Mouse (Mus musculus) hindbrain, embryonic 11.5 days (tissue): ENCODE results near the gene Noa1. TPM values are rescaled to one million over a fixed set of nuclear protein-coding genes. Genes with fewer than 3 reads are reported as not detected.

Source experiments
- ATAC-seq: fragments of 200-750 bp; cut with Nextera tagmentation; 2 replicates; pipeline ENCODE4 v1.8.0; 2017; ENCODE audit warnings: mild to moderate bottlenecking, moderate TSS enrichment, moderate library complexity; ENCODE audit not compliant: low FRiP score
- DNase-seq: peaks from one replicate; pipeline ENCODE4 v3.0.0-alpha.2; 2015; ENCODE audit warnings: low spot score
- H3K27ac ChIP-seq: fragments of 300-500 bp; sonication (generic); 2 replicates; pipeline ENCODE4 v1.5.1; 2014; ENCODE audit warnings: mild to moderate bottlenecking, low read depth, low read length
- H3K27me3 ChIP-seq: fragments of 300-500 bp; sonication (generic); 2 replicates; pipeline ENCODE4 v1.6.1; 2014; ENCODE audit warnings: mild to moderate bottlenecking, low read length, moderate library complexity, mixed read lengths; ENCODE audit not compliant: control insufficient read depth, insufficient read depth
- H3K36me3 ChIP-seq: fragments of 300-500 bp; sonication (generic); 2 replicates; pipeline ENCODE4 v1.6.1; 2014; ENCODE audit warnings: mild to moderate bottlenecking, low read length, moderate library complexity, mixed read lengths; ENCODE audit not compliant: control insufficient read depth, insufficient read depth
- H3K4me1 ChIP-seq: fragments of 300-500 bp; sonication (generic); replicated peaks from 2 replicates; pipeline ENCODE4 v1.6.1; 2014; ENCODE audit warnings: low read length, mixed read lengths; ENCODE audit not compliant: control insufficient read depth, insufficient read depth
- H3K4me2 ChIP-seq: fragments of 300-500 bp; sonication (generic); replicated peaks from 2 replicates; pipeline ENCODE4 v1.6.1; 2014; ENCODE audit warnings: mild to moderate bottlenecking, low read depth, low read length
- H3K4me3 ChIP-seq: fragments of 300-500 bp; sonication (generic); 2 replicates; pipeline ENCODE4 v1.5.1; 2014; ENCODE audit warnings: low read depth, low read length
- H3K9ac ChIP-seq: fragments of 300-500 bp; sonication (generic); 2 replicates; pipeline ENCODE4 v1.6.1; 2014; ENCODE audit warnings: low read depth, low read length
- H3K9me3 ChIP-seq: fragments of 300-500 bp; sonication (generic); 2 replicates; pipeline ENCODE4 v1.6.1; 2016; ENCODE audit warnings: low read length; ENCODE audit not compliant: control insufficient read depth
- WGBS: fragments of 180-500 bp; shearing (Covaris S2); extraction: QIAGEN DNeasy Blood & Tissue Kit; methylation state at CpG from one replicate; pipeline ENCODE4 v1.1.7; 2014; 5-methylcytosine and 5-hydroxymethylcytosine counted together
- polyA plus RNA-seq: library from polyadenylated mRNA; unstranded; fragments of >200 nt; fragmentation: Nextera tagmentation; extraction: Ambion mirVana; gene quantifications from 2 replicates; pipeline ENCODE4 v1.2.1, GENCODE M21; 2014

Noa1 gene
- polyA plus RNA-seq, 1 experiment from 2014 or later = 32.5 TPM

DNA sequence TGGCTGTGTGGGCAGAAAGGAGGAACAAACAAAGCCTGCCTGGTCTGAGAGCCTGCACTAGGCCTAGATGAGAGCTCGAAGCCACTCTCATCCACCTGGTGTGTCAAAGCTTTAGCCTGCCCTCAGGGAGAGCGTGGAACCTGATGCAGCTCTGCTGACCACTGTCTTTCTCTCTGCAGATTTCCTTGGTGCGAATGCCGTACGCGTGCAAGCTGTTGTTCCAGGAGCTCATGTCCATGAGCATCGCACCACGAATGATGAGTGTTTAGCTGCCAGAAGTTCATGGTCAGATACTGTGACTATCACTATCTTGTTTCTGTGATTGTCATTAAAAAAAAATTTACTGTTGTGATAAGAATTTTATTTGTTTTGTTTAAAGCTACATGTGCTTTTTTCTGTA lies 39.0 kb upstream of the Noa1 start:
- no peaks in the 10 kb centered on the region for H3K27me3 ChIP-seq
- ATAC-seq (no peak), DNase-seq (no peak)
- no peak overlapping the region for H3K9ac ChIP-seq
- WGBS = 97% methylated on average over 8 of the region's 8 CpGs
- H3K27ac ChIP-seq = no peak overlapping the region
- H3K36me3 ChIP-seq = peaks cover 12% of the 10 kb centered on the region
- no peak overlapping the region for H3K4me3 ChIP-seq
- no peaks in the 10 kb centered on the region for H3K4me1 ChIP-seq
- H3K4me2 ChIP-seq = no peak overlapping the region
- no peaks in the 10 kb centered on the region for H3K9me3 ChIP-seq

DNA sequence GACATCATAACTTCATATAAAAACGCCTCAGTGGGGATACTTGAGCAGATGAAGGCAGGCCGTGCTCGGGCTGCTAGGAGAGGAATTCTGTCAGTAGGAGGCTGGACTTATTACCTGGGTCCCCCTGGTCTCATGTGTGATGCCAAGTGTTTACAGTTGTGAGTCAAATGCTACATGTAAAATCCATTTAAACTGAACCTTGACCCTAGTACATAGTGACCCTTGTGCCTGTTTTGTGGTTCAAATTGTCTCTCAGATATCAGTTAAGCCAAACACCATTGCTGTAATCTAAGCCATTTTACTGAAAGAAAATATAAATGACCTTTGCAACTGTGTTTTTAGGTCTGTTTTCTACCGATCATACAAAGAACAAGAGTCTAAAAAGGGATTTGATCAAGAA lies 30.1 kb upstream of the Noa1 start:
- H3K9ac ChIP-seq = no peak overlapping the region
- DNase-seq (no peak), ATAC-seq (no peak)
- H3K4me2 ChIP-seq = no peak overlapping the region
- WGBS = 91% methylated on average over 4 of the region's 4 CpGs
- H3K9me3 ChIP-seq = no peaks in the 10 kb centered on the region
- H3K27me3 ChIP-seq = no peaks in the 10 kb centered on the region
- no peak overlapping the region for H3K27ac ChIP-seq
- H3K4me1 ChIP-seq = no peaks in the 10 kb centered on the region
- H3K4me3 ChIP-seq = no peak overlapping the region
- H3K36me3 ChIP-seq = peaks cover 10% of the 10 kb centered on the region

DNA sequence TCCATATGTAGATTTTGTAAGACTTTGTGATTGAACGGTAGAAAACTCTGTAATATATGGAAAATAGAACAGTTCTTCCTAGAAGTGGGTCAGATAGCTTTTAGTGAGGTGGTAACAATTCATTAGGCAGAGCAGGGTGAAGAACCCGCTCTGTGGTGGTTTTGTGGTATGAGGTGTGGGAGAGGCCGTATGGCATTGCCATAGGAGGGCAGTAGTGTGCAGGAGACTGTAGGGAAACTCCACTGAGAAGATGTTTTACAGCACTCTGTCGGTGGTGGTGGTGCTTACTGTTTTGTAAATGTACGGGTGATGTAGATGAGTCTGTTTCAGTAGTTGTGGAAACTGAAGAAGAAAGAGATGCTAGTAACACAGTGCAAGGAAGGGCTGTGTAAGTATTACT lies 20.3 kb upstream of the Noa1 start:
- ATAC-seq = no peak
- H3K4me2 ChIP-seq = no peak overlapping the region
- H3K4me3 ChIP-seq = no peak overlapping the region
- no peak for DNase-seq
- WGBS = 89% methylated on average over 5 of the region's 5 CpGs
- no peaks in the 10 kb centered on the region for H3K9me3 ChIP-seq
- no peak overlapping the region for H3K9ac ChIP-seq
- no peaks in the 10 kb centered on the region for H3K4me1 ChIP-seq
- no peaks in the 10 kb centered on the region for H3K27me3 ChIP-seq
- no peak overlapping the region for H3K27ac ChIP-seq
- H3K36me3 ChIP-seq = peaks cover 17% of the 10 kb centered on the region

DNA sequence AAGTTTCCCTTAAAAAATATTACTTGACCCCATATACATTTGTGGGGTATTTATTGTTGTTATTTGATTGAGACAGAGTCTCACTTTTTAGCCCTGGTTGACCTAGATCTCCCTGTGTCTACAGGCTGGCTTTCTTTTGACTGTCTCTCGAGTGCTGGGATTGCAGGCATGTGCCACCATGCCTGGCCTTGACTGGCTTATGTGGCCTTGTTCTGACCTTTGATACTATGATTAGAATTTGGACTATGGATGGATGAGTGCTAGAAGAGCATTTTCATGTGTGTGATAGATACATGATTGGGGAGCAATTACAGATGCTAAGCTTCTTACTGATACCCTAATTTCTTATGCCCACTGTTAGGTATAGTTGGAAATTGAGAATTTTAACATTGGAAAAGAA lies 15.1 kb upstream of the Noa1 start:
- H3K27ac ChIP-seq = no peak overlapping the region
- DNase-seq (no peak), ATAC-seq (no peak)
- H3K9ac ChIP-seq = no peak overlapping the region
- WGBS = 93% methylated on average over 1 of the region's 1 CpGs
- H3K27me3 ChIP-seq = no peaks in the 10 kb centered on the region
- peaks cover 17% of the 10 kb centered on the region for H3K36me3 ChIP-seq
- H3K9me3 ChIP-seq = no peaks in the 10 kb centered on the region
- no peak overlapping the region for H3K4me3 ChIP-seq
- H3K4me2 ChIP-seq = no peak overlapping the region
- H3K4me1 ChIP-seq = no peaks in the 10 kb centered on the region

DNA sequence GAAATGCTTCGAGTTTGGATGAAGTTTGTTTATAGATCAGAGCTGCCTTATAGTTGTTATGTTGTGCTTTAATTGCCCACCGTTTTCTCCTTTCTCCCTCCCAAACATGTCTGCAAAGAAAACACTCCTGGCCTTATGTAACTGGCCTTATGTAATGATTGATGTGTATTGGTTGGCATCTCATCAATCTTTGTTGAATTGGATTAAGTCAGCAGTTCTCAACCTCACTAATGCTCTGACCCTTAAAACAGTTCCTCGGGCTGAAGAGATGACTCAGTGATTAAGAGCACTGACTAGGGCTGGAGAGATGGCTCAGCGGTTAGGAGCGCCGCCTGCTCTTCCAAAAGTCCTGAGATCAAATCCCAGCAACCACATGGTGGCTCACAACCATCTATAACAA lies 5.1 kb upstream of the Noa1 start:
- 92% methylated on average over 6 of the region's 6 CpGs for WGBS
- DNase-seq = no peak
- Histone ChIP-seq H3K36me3 (0 out of 2 replicates have a peak, but pooled peaks cover 2% of the 10 kb centered on the region), H3K27me3 (no peaks in the 10 kb centered on the region), H3K9ac (no peak overlapping the region), H3K4me1 (no peaks in the 10 kb centered on the region), H3K4me2 (no peak overlapping the region), H3K4me3 (no peak overlapping the region), H3K9me3 (no peaks in the 10 kb centered on the region), H3K27ac (no peak overlapping the region)
- no peak for ATAC-seq

DNA sequence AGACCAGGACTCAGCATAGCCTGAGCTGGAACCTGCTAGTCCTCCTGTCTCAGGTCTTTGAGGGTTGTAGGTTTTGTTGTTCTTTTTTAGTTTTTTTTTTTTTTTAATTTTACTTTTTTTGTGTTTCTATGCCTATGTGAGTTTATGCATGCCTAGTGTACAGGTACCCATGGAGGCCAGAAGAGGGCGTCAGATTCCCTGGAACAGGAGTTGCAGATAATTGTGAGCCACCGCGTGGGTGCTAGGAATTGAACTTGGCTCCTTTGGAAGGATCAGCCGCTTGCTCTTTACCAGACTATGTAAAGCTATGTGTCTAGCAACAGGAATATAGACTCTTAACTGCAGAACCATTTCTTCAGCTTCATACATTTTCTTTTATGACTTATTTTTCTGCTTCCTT lies 4.3 kb upstream of the Noa1 start:
- 94% methylated on average over 4 of the region's 4 CpGs for WGBS

DNA sequence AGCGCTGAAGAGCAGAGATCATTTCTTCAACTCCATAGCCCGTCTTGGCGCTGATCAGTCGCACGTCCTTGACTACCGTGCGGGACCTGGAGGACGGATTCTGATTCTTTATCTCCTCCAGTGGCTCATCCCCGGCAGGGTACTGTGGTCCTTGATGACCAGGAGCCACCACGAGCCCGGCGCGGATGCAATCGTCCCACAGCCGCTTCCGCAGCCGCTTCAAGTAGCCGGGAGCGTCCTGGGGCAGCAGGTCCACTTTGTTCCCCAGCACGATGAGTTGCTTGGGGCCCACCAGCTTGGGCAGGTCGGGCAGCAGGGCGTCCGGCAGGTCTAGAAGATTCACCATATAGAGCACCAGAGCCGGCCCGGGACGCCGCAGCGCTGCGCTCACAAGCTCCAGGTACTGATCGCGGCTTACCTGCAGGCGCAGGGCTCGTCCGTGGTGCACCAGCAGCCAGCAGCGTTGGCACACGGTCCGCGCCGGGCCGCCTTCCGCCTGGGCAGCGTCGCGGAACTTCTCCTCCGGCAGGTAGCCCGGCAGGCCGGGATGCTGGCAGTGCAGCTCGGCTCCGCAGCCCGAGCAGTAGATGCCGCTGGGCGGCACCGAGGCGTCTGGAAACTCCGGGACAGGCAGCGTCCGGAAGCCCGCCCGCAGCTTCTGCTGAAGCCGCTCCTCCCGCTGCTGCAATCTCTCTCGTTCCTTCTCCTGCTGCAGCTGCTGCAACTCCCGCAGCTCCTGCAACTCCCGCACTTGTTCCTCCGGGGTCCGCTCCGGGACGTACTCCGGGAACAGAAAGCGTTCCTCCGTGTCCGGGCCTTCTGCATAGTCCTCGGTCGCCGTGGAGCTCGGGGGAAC lies 605 bp downstream of the Noa1 start:
- peak overlapping the region; percentile 96 for H3K4me3 ChIP-seq
- peaks cover 5% of the 10 kb centered on the region; the same call in 1 of the 2 replicates for H3K36me3 ChIP-seq
- under 1% methylated on average over 76 of the region's 76 CpGs for WGBS
- H3K27me3 ChIP-seq = no peaks in the 10 kb centered on the region
- ATAC-seq (peak; percentile 48), DNase-seq (peak; percentile 65)
- no peaks in the 10 kb centered on the region for H3K9me3 ChIP-seq
- peaks cover 7% of the 10 kb centered on the region for H3K4me1 ChIP-seq
- H3K4me2 ChIP-seq = peak overlapping the region; percentile 99
- H3K27ac ChIP-seq = peak overlapping the region; percentile 67
- peak overlapping the region; percentile 61 for H3K9ac ChIP-seq

More for the DNA sequence above, 4.3 kb upstream of the Noa1 start:
- H3K4me1 ChIP-seq = no peaks in the 10 kb centered on the region
- no peak for ATAC-seq
- 0 out of 2 replicates have a peak, but pooled peaks cover 2% of the 10 kb centered on the region for H3K36me3 ChIP-seq
- H3K9me3 ChIP-seq = no peaks in the 10 kb centered on the region
- H3K4me2 ChIP-seq = no peak overlapping the region
- no peak for DNase-seq
- H3K27ac ChIP-seq = no peak overlapping the region
- H3K4me3 ChIP-seq = no peak overlapping the region
- no peak overlapping the region for H3K9ac ChIP-seq
- no peaks in the 10 kb centered on the region for H3K27me3 ChIP-seq

DNA sequence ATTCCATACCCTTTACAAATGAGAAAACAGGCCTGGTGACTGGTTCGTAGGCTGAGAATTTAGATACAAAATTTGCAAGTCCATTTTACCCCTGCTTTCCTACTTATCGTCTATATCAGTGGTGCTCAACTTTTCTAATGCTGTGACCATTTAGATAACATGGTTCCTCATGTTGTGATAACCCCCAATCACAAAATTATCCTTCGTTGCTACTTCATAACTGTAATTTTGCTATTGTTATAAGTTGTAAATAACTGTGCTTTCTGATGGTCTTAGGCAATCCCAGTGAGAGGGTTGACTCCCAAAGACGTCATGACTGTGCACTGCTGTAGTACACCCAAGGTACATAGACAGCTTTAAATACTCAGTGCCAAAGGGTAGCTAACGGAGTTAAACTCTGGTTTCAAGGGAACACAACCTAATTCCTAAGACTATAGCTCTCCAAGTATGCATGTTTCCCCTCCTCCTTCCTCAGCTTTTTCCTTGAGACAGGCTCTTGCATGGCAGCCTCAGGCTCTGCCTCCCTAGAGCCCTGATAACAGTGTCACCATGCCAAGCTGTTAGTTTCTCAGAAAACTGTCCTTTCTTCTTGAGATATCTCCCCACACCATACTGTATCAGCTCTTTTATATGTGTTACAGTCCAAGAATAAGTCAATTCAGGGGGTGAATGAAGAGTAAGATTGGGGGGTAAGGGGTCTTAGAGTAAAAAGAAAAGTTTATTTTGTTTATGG lies 1.9 kb downstream of the Noa1 start:
- 83% methylated on average over 5 of the region's 5 CpGs for WGBS
- no peaks in the 10 kb centered on the region for H3K9me3 ChIP-seq
- peak overlapping the region; percentile 37; the same call in 1 of the 2 replicates for H3K9ac ChIP-seq
- peak overlapping the region; percentile 99 for H3K4me2 ChIP-seq
- peak overlapping the region; percentile 96 for H3K4me3 ChIP-seq
- ATAC-seq = no peak
- DNase-seq = no peak
- no peaks in the 10 kb centered on the region for H3K27me3 ChIP-seq
- peaks cover 5% of the 10 kb centered on the region; the same call in 1 of the 2 replicates for H3K36me3 ChIP-seq
- H3K27ac ChIP-seq = no peak overlapping the region
- peaks cover 7% of the 10 kb centered on the region for H3K4me1 ChIP-seq
